Mouse (Mus musculus) embryonic fibroblast, embryonic 13.5 days (primary cell): ENCODE measurements around the gene Keap1. TPM values are rescaled to one million over a fixed set of nuclear protein-coding genes. Genes with fewer than 3 reads are reported as not detected.

ENCODE experiments used
- H3K27ac ChIP-seq: 2 replicates; pipeline ENCODE4 v1.5.1; 2012; ENCODE audit warnings: low read length, control low read depth, inconsistent platforms; ENCODE audit not compliant: insufficient read depth
- H3K4me1 ChIP-seq: 2 replicates; pipeline ENCODE4 v1.6.1; 2011; ENCODE audit warnings: low read length; ENCODE audit not compliant: control insufficient read depth, insufficient read depth
- H3K4me3 ChIP-seq: 2 replicates; pipeline ENCODE4 v1.5.1; 2011; ENCODE audit warnings: mild to moderate bottlenecking, control low read depth, low read length; ENCODE audit not compliant: insufficient read depth
- CTCF ChIP-seq: IDR thresholded peaks from 2 replicates; pipeline ENCODE4 v1.5.1; 2011; ENCODE audit warnings: mild to moderate bottlenecking, control low read depth, low read length, moderate library complexity, borderline replicate concordance; ENCODE audit not compliant: insufficient read depth
- POLR2A ChIP-seq: IDR thresholded peaks from 2 replicates; pipeline ENCODE4 v1.6.1; 2011; ENCODE audit warnings: low read depth, mild to moderate bottlenecking, control low read depth, low read length, moderate library complexity
- polyA plus RNA-seq: library from polyadenylated mRNA; stranded (reverse); fragments of >200 nt; gene quantifications from 2 replicates; pipeline ENCODE4 v1.2.4, GENCODE M21; 2011; ENCODE audit warnings: low read depth; ENCODE audit not compliant: missing spikeins, insufficient read length

Gene Keap1
- polyA plus RNA-seq, 1 experiment, result 27.4 TPM

- H3K27ac ChIP-seq, result no peak overlapping the region
- H3K4me3 ChIP-seq, result no peak overlapping the region
- TF ChIP-seq CTCF (no peak), POLR2A (no peak)
- peaks cover 1% of the 10 kb centered on the region for H3K4me1 ChIP-seq
Observed at GRCm38 (mm10) chr9:21189905-21190304, 49.3 kb downstream of the Keap1 start.

- Histone ChIP-seq H3K4me1 (peaks cover 8% of the 10 kb centered on the region), H3K4me3 (no peak overlapping the region), H3K27ac (no peak overlapping the region)
- TF ChIP-seq POLR2A, result no peak
- no peak for TF ChIP-seq CTCF
Observed at GRCm38 (mm10) chr9:21185436-21185835, 53.7 kb downstream of the Keap1 start.

- TF ChIP-seq CTCF, result no peak
- no peak for TF ChIP-seq POLR2A
- no peak overlapping the region for H3K4me3 ChIP-seq
- no peak overlapping the region for H3K27ac ChIP-seq
- peaks cover 8% of the 10 kb centered on the region for H3K4me1 ChIP-seq
Observed at GRCm38 (mm10) chr9:21184733-21185132, 54.4 kb downstream of the Keap1 start.

- peaks cover 8% of the 10 kb centered on the region for H3K4me1 ChIP-seq
- TF ChIP-seq POLR2A (0 out of 2 replicates have a peak, but pooled peaks have one; percentile 12), CTCF (no peak)
- H3K27ac ChIP-seq, result no peak overlapping the region
Observed at GRCm38 (mm10) chr9:21183905-21184413, 55.2 kb downstream of the Keap1 start.

GRCm38 (mm10) chr9:21183421-21183820 is 55.7 kb downstream of the Keap1 start:
- TF ChIP-seq POLR2A (no peak), CTCF (no peak)
- peaks cover 8% of the 10 kb centered on the region for H3K4me1 ChIP-seq
- no peak overlapping the region for H3K27ac ChIP-seq
- H3K4me3 ChIP-seq, result no peak overlapping the region

More at GRCm38 (mm10) chr9:21183905-21184413, 55.2 kb downstream of the Keap1 start:
- H3K4me3 ChIP-seq, result no peak overlapping the region

- peak overlapping the region; percentile 72 for H3K27ac ChIP-seq
- peaks cover 8% of the 10 kb centered on the region for H3K4me1 ChIP-seq
- H3K4me3 ChIP-seq, result peak overlapping the region; percentile 56
- TF ChIP-seq CTCF (no peak), POLR2A (peak; percentile 49; the same call in 1 of the 2 replicates)
Observed at GRCm38 (mm10) chr9:21181421-21182220, 57.5 kb downstream of the Keap1 start.

- Histone ChIP-seq H3K4me1 (peaks cover 8% of the 10 kb centered on the region), H3K4me3 (no peak overlapping the region), H3K27ac (peak overlapping the region; percentile 72; the same call in 1 of the 2 replicates)
- TF ChIP-seq POLR2A (no peak), CTCF (no peak)
Observed at GRCm38 (mm10) chr9:21180841-21181240, 58.3 kb downstream of the Keap1 start.

GRCm38 (mm10) chr9:21180402-21180801 is 58.8 kb downstream of the Keap1 start:
- H3K4me1 ChIP-seq, result peaks cover 8% of the 10 kb centered on the region
- peak overlapping the region; percentile 10; the same call in 1 of the 2 replicates for H3K27ac ChIP-seq
- H3K4me3 ChIP-seq, result no peak overlapping the region
- TF ChIP-seq CTCF, result no peak
- no peak for TF ChIP-seq POLR2A

Other genes starting within 250 kb of the Keap1 start
- gene Mrpl4, start 236.6 kb downstream of the Keap1 start, polyA plus RNA-seq, result 43.7 and 43.9 TPM in 2 replicates
- gene Icam1, start 223.4 kb downstream of the Keap1 start, polyA plus RNA-seq, result 15.4 and 18.9 TPM in 2 replicates
- gene Icam4, start 210.0 kb downstream of the Keap1 start, polyA plus RNA-seq, result not detected in 2 replicates
- 0.82 and 1.0 TPM in 2 replicates for gene Icam5, start 207.3 kb downstream of the Keap1 start, polyA plus RNA-seq
- not detected in 2 replicates for gene Zglp1, start 172.3 kb downstream of the Keap1 start, polyA plus RNA-seq
- 0.35 and 0.44 TPM in 2 replicates for gene Gm49373, start 166.3 kb downstream of the Keap1 start, polyA plus RNA-seq
- 20.9 and 29.0 TPM in 2 replicates for gene Fdx1l, start 165.7 kb downstream of the Keap1 start, polyA plus RNA-seq
- gene Gm38431, start 147.4 kb downstream of the Keap1 start, polyA plus RNA-seq, result 2.4 and 5.2 TPM in 2 replicates
- gene Raver1, start 147.4 kb downstream of the Keap1 start, polyA plus RNA-seq, result 34.2 and 40.8 TPM in 2 replicates
- gene Tyk2, start 108.1 kb downstream of the Keap1 start, polyA plus RNA-seq, result 11.1 and 15.1 TPM in 2 replicates
- 142 and 166 TPM in 2 replicates for gene Cdc37, start 89.4 kb downstream of the Keap1 start, polyA plus RNA-seq
- gene Pde4a, start 73.6 kb downstream of the Keap1 start, polyA plus RNA-seq, result 14.7 and 20.6 TPM in 2 replicates
- gene S1pr5, start 9.1 kb upstream of the Keap1 start, polyA plus RNA-seq, result not detected in 2 replicates
- 5.3 and 8.2 TPM in 2 replicates for gene Atg4d, start 25.9 kb upstream of the Keap1 start, polyA plus RNA-seq
- 24.9 and 28.9 TPM in 2 replicates for gene Kri1, start 48.6 kb upstream of the Keap1 start, polyA plus RNA-seq
- gene Cdkn2d, start 52.0 kb upstream of the Keap1 start, polyA plus RNA-seq, result 13.0 and 16.5 TPM in 2 replicates
- not detected in 2 replicates for gene Ap1m2, start 73.0 kb upstream of the Keap1 start, polyA plus RNA-seq
- 115 and 125 TPM in 2 replicates for gene Slc44a2, start 81.3 kb upstream of the Keap1 start, polyA plus RNA-seq
- 80.9 and 94.0 TPM in 2 replicates for gene Ilf3, start 128.5 kb upstream of the Keap1 start, polyA plus RNA-seq
- 30.0 and 35.8 TPM in 2 replicates for gene Qtrt1, start 172.5 kb upstream of the Keap1 start, polyA plus RNA-seq
- gene Dnm2, start 185.5 kb upstream of the Keap1 start, polyA plus RNA-seq, result 77.2 and 93.4 TPM in 2 replicates